Mouse (Mus musculus): ENCODE data around the gene Gm20521.

Gm20521 gene

GRCm38 (mm10) chr14:54893651-54894181, 10.5 kb downstream of the Gm20521 start:
- peak; percentile 99 to 100 for DNase-seq

DNA sequence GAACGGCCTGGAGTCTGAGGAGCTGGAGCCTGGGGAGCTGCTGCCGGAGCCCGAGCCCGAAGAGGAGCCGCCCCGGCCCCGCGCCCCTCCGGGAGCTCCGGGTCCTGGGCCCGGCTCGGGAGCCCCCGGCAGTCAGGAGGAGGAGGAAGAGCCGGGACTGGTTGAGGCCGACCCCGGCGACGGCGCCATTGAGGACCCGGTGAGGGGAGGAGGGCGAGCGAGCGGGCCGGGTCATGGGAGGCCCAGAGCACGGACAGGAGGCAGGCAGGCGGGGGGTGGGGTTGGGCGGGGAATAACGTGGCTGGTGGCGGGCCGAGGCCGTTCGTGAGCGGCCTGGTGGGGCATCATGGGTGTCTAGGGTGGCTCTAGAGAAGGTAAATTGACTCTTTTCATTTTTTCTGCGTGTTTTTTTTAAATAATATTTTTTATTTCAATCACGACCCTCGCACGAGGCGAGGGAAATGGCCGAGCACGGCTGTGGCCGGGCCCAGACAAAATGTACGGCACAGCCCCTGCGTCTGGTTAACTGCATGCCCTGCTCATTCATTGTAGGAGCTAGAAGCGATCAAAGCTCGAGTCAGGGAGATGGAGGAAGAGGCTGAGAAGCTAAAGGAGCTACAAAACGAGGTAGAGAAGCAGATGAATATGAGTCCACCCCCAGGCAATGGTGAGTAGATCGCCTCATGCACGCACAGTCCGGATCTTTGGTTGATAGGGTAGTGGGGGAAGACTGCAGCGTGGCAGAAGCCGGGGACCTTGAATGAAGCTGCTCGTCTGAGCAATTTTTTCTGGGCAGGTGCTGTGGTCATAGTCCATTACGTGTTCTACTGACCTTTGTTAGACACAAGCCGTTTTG, 11.3 kb downstream of the Gm20521 start:
- peak; percentile 59 to 60 for DNase-seq

DNA sequence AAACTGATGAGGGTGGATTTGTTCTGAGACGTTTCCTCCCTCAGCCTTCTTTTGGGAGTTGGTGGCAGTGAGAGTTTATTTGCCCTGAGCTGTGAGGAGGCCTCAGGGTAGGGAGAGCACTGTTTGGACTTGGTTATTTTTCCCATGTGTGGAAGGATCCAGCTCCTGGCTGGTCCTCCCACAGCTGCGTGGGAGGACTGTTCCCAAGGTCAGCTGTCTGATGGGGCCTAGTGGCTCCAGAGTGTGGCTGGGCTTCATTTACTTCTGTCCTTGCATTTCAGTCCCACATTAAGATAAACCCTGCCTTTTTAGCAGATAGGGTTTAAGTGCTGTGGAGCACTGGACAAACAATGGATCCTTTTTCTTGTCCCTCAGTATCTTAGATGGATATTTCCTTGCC, 14.2 kb downstream of the Gm20521 start:
- DNase-seq = no peak

DNA sequence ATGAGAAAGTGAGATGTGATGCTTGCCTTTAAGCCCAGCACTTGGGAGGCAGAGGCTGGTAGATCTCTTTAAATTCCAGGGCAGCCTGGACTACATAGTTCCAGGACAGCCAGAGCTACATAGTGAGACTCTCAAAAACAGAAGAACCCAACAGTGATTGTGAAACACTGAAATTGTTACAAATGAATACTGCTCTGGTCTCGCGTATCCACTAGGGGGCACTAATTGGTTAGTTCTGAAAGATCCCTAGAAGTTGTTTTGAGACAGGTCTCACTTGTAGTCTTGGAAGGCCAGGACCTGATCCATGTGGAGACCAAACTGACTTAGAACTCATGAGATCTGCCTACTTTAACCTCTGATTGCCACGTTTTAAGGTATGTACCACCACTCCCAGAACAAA, 17.1 kb downstream of the Gm20521 start:
- peak; percentile 78 to 80 for DNase-seq

DNA sequence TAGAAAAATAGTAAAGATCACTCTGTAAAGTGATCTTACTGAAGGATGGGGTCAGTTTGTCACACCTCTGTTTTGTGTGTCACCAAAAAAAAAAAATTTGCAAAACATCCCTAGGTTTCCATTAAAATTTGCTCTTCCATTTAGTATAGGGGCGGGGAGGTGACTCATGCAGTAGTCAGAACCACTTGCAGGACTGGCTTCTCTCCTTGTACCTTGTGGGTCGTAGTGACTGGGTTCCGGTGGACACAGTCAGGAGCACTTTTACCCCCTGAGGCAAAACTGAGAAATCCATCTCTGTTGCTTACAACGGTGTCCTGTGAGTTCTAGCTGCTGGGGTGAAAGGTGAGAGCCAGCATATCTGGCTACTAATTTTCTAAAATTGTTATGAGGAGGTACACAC, 20.4 kb downstream of the Gm20521 start:
- no peak for DNase-seq

DNA sequence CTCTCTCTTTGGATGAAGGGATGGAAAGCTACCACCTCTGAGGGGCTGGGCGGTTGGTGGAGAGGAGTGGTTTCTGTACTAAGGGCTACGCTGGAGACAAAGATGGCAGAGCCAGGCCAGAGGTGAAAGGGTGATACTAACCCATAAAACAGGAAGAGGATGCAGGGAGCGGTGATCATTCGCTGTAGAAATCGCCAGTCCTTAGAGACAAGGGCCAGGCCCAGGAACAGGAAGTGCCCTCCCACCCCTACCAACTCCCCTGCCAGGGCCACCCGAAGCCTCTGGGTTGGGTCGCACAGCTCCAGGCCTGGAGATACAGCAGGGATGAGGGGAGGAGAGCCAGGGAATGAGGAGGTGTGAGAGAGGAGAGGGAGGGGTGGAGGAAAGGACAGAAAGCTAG, 25.4 kb downstream of the Gm20521 start:
- DNase-seq = no peak

DNA sequence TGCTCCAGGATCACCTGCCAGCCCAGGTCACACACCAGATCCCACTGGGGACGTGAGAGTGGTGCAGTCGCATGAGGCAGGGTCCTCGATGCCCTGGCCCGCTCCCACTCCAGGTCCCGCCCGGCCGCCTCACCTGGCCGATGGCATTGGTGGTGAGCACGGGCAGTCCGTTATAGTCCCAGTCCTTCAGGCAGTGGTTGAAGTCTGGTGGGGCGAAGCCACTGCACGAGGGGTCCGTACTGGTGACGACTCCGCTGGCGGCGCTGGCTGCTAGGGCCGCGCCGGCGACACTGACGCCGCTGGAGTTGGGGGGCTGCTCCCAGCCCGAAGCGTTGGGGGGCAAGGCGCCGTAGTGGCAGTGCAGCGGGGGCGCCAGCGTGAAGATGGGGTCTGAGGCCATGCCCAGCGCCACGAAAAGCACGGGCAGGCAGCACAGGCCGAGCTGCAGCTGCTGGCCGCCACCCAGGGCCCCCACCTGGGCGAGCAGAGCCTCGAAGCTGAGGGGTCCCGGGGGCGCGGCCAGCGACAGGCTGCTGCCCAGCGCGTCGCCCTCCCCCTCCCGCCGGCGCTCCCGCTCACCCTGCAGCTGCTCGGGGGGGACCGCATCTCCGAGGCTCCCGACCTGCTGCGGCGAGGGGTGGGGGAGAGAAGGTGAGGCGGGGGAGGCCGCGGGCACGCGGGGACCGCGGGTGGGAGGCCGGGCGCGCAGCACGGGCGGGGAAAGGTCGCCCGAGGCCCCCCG, 29.0 kb downstream of the Gm20521 start:
- DNase-seq = no peak

DNA sequence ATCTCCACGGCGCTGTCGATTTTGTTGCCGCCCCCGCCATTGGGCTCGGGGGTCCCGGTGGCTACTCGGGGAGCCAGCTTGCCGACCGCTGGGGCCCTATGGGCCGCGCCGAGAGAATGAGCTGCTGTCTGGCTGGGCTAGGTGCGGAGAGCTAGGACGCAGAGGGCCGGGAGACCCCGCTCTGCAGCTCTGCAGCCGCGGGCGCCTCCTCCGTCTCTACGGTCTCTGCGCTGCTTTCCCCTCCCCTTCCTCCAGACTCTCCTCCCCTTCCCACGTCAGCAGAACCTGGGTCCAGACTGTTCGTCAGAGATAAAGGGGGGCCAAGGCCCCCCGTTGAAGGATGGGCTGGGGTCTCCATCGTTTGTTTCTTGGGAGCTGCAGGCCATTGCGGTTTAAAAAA, 29.6 kb downstream of the Gm20521 start, which contains the start of gene Slc22a17:
Gene Slc22a17, minus strand, starts transcription at position 247 of the 400 bp plus-strand sequence.
- peak; percentile 35 to 61 for DNase-seq

DNA sequence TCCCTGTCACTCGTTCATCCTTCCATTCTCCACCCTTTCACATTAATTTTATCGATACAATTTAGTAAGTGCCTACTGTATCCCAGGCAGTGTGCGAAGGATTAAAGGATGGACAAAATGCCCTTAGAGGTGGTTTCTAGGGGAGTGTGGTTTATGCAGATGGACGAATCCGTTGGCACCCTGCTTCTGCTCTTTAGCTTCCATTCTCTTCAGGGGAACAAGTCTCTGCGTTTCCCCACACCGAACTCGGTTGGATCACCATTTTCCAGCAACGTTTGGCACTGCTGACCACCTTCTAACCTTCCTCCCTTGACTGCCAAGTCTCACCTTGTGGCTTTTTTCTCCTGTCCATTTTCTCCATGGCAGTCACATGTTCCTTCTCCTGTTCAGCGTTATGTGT, 30.1 kb downstream of the Gm20521 start:
- DNase-seq = no peak

- no peak for DNase-seq
These were observed 36.9 kb downstream of the Gm20521 start for GRCm38 (mm10) chr14:54920076-54920685.

DNA sequence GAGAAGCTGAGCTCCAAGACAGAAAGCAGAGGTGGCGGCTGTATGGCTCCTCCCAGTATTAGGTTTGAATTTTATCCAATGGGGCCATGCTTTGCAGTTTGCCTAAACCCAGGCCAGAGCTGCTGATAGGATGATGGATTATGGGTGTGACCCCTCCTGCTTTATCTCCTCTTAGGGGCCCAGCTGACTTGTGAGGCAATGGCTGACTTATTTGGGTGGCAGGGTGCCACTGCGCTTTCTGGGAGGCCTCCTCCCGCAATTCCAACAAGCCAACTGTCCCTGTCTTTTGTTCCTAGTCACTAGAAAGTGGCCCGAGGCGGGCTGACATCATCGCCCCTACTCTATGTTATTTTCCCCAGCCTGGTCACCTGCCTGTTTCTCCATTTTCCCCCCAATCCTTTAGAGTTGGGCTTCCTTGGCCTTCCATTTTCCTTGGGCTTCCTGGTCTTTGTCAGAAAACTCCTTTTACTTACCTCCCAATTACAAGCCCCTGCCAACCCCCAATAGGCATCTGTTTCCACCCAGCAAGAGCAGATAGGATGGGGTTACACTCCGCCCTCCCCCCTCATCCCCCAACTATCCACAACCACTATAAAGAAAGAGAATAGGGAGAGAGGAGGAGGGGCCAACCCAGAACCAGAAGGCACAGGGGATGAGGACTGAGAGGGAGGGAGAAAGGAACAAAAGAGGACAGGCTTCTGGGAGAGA, 41.6 kb downstream of the Gm20521 start:
- no peak for DNase-seq

DNA sequence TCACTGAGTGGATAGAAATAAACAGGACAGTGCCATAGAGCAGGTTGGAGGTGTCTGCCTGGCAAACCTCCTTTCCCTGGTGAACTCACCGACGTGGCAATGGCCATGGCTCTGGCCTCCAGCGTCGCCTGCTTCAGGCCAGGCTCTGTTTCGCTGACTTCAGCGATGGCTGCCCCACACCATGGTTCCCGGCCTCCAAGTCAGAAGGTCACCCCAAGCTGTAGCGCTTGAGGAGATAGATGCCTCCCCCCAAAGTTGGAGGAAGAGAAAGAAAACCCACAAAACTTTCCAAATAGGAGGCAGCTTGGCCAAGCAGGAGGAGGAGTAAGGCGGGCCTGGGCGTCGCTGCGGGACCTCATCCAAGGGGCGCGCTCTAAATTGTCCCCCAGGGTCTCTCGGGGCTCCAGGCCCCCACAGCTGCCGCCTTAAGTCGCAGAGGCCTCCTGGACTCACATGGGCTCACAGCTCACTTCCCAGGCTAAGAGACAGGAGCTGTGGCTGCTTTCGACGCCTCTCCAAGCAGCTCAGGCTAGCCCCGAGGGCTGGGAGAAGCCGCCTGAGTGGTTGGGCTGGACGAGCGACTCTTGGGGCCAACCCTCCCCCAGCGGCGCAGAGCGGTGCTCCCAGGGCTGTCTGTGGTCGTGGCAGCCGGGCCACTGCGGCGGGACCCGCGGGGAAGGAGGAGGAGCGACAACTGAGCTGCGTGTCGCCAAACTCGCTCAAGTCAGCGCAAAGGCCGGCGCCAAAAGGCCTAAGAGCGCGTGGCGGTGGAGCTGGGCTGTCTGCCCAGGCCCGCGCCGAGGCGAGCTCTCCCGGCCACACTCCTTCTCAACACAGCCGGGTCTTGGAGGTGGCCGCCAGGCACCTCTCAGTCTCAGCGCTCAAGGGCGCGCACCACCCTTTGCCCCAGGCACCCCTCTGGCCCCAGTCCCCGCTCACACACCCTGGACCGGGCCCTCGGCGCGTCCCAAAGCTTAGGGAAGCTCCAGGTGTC, 42.4 kb downstream of the Gm20521 start, which contains the start of gene Efs:
Gene Efs, minus strand, starts transcription at position 778 of the 994 bp plus-strand sequence.
- DNase-seq = peak; percentile 23 to 31

DNA sequence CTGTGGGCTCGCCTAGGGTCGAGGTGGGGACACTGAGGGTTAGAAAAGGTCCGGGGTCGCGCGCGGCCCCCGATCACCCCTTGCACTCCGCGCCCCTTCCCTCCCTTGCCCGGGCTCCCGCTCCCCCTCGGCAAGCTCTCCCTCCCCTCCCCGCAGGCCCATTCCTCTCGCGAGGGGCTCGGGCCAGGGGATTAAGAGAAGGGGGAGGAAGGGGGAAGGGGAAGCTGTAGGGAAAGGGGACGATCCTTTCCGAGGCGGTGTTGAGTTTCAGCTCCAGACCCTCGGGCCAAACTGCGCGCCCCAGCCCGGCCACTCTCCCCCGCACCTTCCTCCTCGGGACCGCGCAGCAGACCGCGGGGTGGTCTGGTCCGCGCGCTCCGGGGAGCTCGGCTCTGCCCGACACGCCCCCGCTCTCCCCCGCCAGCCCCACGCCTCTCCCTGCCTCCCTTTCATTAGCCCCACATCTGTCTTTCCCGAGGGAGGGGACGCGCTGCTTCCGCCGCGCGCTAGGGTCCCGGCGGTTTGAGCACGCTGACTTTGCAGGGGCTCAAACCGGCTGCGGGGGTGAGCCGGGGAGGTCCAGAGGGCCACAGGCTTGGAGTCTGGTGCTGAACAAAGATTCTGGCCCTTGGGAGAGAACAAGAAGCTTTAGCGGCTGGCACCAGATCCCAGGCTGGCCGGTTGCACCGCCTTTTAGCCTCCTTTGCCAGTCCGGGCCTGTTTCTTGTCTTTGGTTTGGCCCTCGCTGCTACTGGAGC, 43.3 kb downstream of the Gm20521 start:
- DNase-seq = no peak

GRCm38 (mm10) chr14:54927296-54927695, 44.1 kb downstream of the Gm20521 start:
- DNase-seq = no peak

DNA sequence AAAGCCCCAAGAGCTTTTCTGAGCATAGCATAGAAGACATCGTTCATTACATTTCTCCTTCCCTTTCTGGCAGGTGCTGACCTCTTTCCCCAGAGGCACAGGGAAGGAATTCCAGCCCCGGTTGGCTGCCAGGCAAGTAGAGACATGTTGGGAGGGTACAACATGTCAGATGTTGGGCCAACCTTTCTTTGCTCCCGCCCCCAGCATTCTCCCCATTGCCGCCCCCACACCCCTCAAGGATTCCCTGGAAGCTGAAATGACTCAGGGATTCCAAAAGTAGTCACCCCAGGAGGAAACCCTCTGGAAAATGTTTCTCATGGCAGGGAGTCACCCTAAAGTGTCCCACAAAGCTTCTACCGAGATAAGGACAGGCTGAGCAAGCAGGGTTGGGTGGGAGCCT, 46.6 kb downstream of the Gm20521 start:
- DNase-seq = no peak

DNA sequence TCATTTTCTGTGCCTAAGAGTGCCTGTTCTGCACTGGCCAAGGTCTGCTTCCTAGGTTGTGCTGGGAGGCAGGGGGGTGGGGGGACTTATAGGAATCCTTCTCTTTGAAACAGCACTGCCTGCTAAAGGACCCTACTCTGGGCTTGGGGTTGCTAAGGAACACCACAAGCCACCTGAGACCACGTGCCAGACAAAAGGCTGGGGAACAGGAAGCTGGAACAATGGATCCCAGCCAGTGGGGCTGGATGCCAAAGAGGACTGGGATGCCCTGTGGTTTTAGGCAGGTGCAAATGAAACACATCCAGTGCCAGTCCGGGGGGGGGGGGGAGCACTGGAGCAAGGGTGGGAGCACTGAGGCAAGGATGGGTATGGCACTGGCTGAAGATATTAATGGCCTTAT, 47.2 kb downstream of the Gm20521 start:
- DNase-seq = no peak

- DNase-seq = no peak
These were observed 49.5 kb downstream of the Gm20521 start, which contains the start of gene Il25 for GRCm38 (mm10) chr14:54932645-54933150. Gene Il25 (plus strand): TSS chr14:54932695.

DNA sequence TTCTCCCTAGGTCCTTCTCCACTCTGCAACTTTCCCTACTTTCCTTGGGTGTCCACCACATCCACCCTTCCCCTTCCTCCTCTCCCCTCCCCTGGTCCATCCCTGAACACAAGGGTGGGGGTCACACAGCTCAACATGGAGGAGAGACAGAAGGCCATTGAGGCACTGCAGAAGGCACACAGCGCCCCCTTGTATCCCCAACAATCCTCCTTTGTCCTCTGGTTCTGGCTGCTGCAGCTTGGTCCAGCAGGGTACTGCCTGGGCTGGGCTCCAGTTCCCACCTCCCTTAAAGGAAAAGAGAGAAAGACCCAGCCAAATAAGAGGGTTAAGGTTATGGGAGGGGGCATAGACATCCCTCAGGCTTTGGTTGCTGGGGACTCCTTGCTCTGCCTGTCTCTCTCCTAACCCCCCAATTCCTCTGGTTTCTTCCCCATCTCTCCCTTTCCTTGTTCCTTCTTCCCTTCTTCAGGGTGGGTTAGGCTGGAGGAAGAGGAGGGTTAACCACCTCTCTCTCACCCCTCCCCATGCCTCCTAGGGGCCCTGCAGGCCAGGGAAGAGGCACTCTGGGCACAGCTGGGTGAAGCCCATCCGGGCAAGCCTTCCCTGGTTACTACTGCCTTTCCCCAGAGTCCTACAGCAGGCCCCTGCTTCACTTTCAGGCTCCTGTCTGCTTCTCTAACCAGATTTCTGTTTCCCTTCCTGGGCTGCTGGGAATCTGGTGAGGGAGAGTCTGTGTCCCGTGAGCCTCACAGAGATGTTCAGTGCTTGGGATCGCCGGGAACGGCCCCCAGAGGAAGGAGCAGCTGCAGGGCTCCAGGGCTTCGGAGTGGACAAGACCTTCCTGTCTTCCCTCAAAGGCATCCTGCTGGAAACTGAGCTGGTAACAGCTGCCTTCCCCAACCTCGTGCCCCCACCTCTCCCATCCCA, 52.9 kb downstream of the Gm20521 start, which contains the start of gene Cmtm5:
Gene Cmtm5, plus strand, starts transcription at position 358 of the 927 bp plus-strand sequence.
- no peak for DNase-seq

DNA sequence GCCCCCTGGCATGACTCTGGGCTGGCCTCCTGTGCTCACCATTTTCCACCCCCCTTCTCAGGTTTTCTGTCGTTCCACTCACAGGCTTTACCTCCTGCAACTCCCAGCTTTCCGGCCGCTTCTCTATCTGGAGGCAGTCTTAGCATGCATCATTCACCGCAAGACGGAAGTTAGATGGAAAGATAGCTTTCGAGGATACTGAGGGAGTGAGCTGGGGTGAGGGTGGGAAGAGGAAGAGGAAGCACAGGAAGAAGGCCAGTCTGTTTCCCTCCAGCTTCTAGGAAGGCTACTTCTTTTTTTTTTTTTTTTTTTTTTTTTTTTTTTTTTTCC, 53.6 kb downstream of the Gm20521 start:
- no peak for DNase-seq

All from kidney, adult 8-10 months (tissue).